Mouse (Mus musculus): Measurements from ENCODE around the gene Wdr76. TPM values are rescaled to one million over a fixed set of nuclear protein-coding genes. Genes with fewer than 3 reads are reported as not detected.

Gene Wdr76
- polyA plus RNA-seq (2014; fragmentation: Illumina TruSeq; extraction: RNeasy Lipid Tissue Mini Kit (QIAGEN cat#74804); ENCODE audit: low replicate concordance), result 13.4 TPM

GRCm38 (mm10) chr2:121505942-121506882, at the start of gene Wdr76, which contains the start of gene Mfap1a:
Gene Wdr76, plus strand, starts transcription at chr2:121506723.
Gene Mfap1a, minus strand, starts transcription at chr2:121506665.

DNA sequence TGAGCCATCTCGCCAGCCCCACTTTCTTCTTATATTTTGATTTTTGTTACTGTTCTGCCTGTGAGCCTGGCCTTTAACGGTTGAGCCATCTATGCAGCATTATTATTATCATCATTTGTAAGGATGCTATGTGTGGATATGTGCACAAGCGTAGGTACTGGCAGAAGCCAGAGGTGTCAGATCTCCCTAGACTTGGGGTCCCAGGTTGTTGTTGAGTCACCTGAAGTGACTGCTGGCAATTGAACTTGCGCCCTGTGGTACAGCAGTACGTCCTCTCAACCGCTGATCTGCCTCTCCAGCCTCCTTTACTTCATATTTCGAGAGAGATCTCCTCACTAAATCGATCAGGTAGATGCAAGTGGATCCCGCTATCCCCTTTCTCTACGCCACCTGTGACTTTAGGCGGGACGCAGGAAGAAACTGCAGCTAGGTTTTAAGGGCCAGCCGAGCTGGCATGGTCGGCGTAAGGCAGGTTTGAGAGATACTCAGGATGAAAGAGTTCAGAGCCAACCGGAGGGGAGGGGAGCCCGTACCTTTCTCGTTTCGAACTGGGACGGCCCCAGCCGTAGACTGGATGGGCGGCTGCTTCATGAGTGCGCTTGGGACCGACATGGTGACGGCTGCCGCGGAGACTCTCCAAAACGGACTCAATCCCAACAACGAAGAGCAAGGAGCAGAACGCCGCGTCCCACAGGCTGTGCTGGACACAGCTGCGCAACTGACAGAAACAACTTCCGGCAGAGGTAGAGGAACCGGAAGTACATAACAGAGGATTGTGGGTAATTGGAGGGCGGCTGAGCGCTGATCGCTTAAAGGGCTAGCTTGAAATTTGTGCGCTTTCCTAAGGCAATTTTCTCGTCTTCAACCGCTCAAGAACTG, 33.0 kb upstream of the Wdr76 start, which contains the start of gene Mfap1b:
TSS of gene Mfap1b (minus strand) at position 767 of the 879 bp plus-strand sequence.

Other genes with a start within 250 kb of the Wdr76 start
- gene Trp53bp1, start 235.3 kb upstream of the Wdr76 start, polyA plus RNA-seq (2014; fragmentation: Illumina TruSeq; extraction: RNeasy Lipid Tissue Mini Kit (QIAGEN cat#74804); ENCODE audit: low replicate concordance), result 4.9 TPM
- gene Map1a, start 217.1 kb upstream of the Wdr76 start, polyA plus RNA-seq (2014; fragmentation: Illumina TruSeq; extraction: RNeasy Lipid Tissue Mini Kit (QIAGEN cat#74804); ENCODE audit: low replicate concordance), result 0.41 TPM
- 21.1 TPM for gene Ppip5k1, start 151.3 kb upstream of the Wdr76 start, polyA plus RNA-seq (2014; fragmentation: Illumina TruSeq; extraction: RNeasy Lipid Tissue Mini Kit (QIAGEN cat#74804); ENCODE audit: low replicate concordance)
- 165 TPM for gene Ckmt1, start 149.0 kb upstream of the Wdr76 start, polyA plus RNA-seq (2014; fragmentation: Illumina TruSeq; extraction: RNeasy Lipid Tissue Mini Kit (QIAGEN cat#74804); ENCODE audit: low replicate concordance)
- not detected for gene Strc, start 119.6 kb upstream of the Wdr76 start, polyA plus RNA-seq (2014; fragmentation: Illumina TruSeq; extraction: RNeasy Lipid Tissue Mini Kit (QIAGEN cat#74804); ENCODE audit: low replicate concordance)
- 1,161 TPM for gene Pdia3, start 92.9 kb upstream of the Wdr76 start, polyA plus RNA-seq (2014; fragmentation: Illumina TruSeq; extraction: RNeasy Lipid Tissue Mini Kit (QIAGEN cat#74804); ENCODE audit: low replicate concordance)
- 1.7 TPM for gene Catsper2, start 92.9 kb upstream of the Wdr76 start, polyA plus RNA-seq (2014; fragmentation: Illumina TruSeq; extraction: RNeasy Lipid Tissue Mini Kit (QIAGEN cat#74804); ENCODE audit: low replicate concordance)
- gene Ell3, start 62.4 kb upstream of the Wdr76 start, polyA plus RNA-seq (2014; fragmentation: Illumina TruSeq; extraction: RNeasy Lipid Tissue Mini Kit (QIAGEN cat#74804); ENCODE audit: low replicate concordance), result 4.3 TPM
- 88.0 TPM for gene Serf2, start 57.5 kb upstream of the Wdr76 start, polyA plus RNA-seq (2014; fragmentation: Illumina TruSeq; extraction: RNeasy Lipid Tissue Mini Kit (QIAGEN cat#74804); ENCODE audit: low replicate concordance)
- 28.7 TPM for gene Hypk, start 53.4 kb upstream of the Wdr76 start, polyA plus RNA-seq (2014; fragmentation: Illumina TruSeq; extraction: RNeasy Lipid Tissue Mini Kit (QIAGEN cat#74804); ENCODE audit: low replicate concordance)
- gene Serinc4, start 49.9 kb upstream of the Wdr76 start, polyA plus RNA-seq (2014; fragmentation: Illumina TruSeq; extraction: RNeasy Lipid Tissue Mini Kit (QIAGEN cat#74804); ENCODE audit: low replicate concordance), result not detected
- gene Mfap1b, start 32.7 kb upstream of the Wdr76 start, polyA plus RNA-seq (2014; fragmentation: Illumina TruSeq; extraction: RNeasy Lipid Tissue Mini Kit (QIAGEN cat#74804); ENCODE audit: low replicate concordance), result 32.3 TPM
- 47.1 TPM for gene Mfap1a, start 58 bp upstream of the Wdr76 start, polyA plus RNA-seq (2014; fragmentation: Illumina TruSeq; extraction: RNeasy Lipid Tissue Mini Kit (QIAGEN cat#74804); ENCODE audit: low replicate concordance)

All from small intestine, adult 10 weeks (tissue).